Mouse (Mus musculus): ENCODE data around the gene Tspan32.

Gene Tspan32

GRCm38 (mm10) chr7:143031816-143032215 is 27.0 kb downstream of the Tspan32 start:
- DNase-seq (ENCODE audit: low read depth, low spot score): no peak

GRCm38 (mm10) chr7:143033581-143033980 is 28.7 kb downstream of the Tspan32 start:
- no peak for DNase-seq (ENCODE audit: low read depth, low spot score)

- no peak for DNase-seq (ENCODE audit: low read depth, low spot score)
These were observed 29.3 kb downstream of the Tspan32 start for GRCm38 (mm10) chr7:143034112-143034511.

GRCm38 (mm10) chr7:143034519-143035450 is 29.9 kb downstream of the Tspan32 start:
- DNase-seq (ENCODE audit: low read depth, low spot score): no peak

DNA sequence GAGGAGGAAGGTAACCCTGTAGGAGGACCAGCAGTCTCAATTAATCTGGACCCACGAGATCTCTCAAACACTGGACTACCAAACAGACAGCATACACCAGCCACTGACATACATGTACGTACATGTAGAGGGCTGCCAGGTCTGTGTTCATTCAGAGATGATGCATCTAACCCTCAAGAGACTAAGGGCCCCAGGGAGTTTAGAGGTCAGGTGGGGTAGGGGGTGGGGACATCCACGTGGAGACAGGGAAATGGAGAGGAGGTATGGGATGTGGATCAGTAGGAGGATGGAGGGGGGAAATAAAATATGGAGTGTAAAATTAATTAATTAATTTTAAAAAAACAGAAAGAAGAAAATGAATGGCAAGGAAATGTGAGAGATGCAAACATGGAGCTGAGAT is 31.9 kb downstream of the Tspan32 start:
- no peak for DNase-seq (ENCODE audit: low read depth, low spot score)

DNA sequence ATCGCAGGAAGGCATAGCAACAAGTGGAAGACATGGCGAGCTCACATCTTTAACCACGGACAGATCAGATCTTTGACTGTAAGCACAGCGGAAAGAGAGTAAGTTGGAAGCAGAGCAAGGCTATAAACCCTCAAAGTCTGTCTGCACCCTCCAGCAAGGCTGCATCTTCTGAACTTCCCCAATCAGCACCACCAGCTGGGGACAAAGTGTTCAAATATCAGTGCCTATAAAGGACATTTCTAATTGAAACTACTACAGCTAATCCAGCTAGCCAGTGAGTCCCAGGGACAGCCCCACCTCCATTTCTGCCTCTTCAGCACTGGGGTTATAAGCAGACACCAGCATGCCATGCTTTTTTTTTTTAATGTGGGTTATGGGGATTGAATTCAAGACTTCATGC is 32.5 kb downstream of the Tspan32 start:
- DNase-seq (ENCODE audit: low read depth, low spot score): no peak

- DNase-seq (ENCODE audit: low read depth, low spot score): no peak
These were observed 33.5 kb downstream of the Tspan32 start for GRCm38 (mm10) chr7:143038174-143038931.

DNA sequence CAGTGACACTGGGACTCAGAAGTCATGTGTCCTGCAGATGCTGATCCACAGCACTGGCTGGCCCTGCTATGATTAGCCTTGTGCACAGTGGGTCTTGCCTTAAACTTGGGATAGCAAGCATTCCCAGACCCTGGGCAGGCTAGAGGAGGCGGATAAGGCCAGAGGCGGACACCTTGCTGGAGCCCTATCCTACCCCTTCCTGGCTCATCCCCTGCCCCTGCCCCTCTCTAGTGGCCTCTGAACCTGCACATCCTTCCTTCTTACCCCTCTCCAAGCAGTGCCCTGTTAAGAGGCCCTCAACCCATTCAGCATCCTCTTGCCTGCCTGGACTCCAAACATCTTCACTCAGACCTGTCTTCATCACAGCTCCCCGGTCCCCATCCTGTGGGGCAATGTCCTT is 35.7 kb downstream of the Tspan32 start:
- DNase-seq (ENCODE audit: low read depth, low spot score): no peak

DNA sequence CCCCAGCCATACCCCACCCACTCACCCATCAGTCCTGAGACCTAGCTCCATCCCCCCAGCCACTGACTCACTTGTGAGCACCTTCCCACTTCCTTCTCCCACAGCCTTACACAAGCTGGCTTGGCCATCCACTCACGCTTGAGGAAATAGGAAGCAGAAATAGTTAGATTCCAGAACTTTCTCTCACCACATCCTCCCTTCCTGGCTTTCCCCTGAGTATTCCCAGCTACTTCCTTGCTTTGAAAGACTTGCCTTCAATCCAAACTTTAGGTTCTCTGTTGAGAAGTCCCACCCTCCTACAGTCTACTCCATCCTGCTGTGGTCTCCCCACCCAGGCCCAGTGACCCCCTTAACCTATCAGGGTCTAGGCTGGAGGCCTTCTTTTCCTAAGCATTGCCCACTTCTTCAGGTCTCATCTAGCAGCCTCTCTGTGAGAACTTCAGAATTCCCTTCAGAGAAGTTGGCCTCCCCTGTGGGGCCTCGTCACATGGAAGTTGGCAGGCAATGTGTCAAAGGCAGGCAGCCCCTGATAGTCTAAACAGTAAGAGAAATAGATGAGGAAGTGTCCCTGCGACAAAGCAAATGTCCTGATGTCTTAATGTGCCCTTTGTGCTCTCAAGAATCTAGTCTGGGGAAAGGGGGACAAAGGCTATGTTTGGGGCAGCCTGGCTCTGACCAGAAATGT is 36.4 kb downstream of the Tspan32 start:
- no peak for DNase-seq (ENCODE audit: low read depth, low spot score)

GRCm38 (mm10) chr7:143042089-143042488 is 37.2 kb downstream of the Tspan32 start:
- DNase-seq (ENCODE audit: low read depth, low spot score): no peak

GRCm38 (mm10) chr7:143042897-143043300 is 38.1 kb downstream of the Tspan32 start:
- DNase-seq (ENCODE audit: low read depth, low spot score): no peak

DNA sequence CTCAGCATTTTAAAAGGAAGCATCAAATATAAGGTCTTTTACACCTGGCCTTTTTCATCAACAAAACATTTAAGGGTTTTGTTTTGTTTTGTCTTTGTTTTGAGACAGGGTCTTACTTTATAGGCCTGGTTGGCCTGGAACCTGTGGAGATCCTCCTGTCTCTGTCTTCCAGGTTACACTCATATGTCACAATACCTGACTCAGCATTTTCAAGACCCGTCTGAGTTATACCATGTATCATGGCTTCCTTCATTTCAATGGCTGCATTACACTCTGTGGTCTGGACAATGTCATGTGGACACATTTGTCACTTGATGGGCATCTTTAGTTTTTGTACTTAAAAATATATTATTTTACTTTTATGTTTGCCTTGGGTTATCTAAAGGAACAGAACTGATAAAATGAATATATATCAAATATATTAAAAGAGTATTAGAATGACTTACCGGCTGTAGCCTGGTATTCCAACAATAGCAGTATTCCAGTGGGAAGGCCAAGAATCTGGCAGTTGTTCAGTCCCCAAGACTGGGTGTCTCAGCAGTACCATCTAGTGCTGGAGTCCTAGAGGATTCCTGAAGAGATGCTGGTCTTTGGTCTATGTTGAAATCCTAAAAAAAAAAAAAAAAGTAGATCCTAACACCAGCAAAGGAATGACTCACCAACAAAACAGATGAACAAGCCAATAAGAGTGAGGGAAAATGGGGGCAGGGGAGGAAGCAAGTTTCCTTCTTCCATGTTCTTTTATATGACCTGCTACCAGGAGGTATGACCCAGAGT is 39.4 kb downstream of the Tspan32 start:
- no peak for DNase-seq (ENCODE audit: low read depth, low spot score)

DNA sequence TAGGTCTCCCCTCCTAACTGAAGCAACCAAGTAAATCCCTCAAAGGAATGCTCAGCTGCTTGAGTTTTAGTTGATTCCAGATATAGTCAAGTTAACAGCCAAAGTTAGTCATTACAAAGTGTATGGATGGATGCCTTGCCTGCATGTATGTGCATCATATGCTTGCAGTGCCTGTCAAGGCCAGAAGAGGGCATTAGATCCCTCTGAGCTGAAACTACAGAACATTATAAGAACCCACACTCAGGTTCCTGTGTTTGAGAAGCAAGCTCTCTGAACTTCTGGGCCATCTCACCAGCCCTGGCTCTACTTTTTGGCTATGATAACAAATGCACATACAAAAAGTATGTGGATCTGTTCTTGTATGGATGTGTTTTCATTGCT is 40.0 kb downstream of the Tspan32 start:
- DNase-seq (ENCODE audit: low read depth, low spot score): no peak

DNA sequence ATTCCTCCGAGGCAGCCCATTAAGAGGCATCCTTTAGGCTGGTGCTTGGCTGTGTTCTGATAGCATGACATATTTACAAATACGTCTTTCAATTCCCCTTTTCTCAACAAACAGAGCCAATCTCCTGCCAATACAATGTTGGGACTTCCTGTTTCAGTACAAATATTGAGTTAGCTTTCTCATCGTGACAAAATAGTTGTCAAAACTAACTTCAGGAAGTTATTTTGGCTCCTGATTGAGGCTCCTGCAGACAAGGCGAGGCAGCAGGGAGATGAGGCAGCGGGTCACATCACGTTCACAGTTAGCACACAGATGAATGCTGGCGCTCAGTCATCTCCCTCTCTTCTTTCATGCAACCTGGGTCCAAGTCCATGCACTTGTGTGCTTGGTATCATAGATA is 41.5 kb downstream of the Tspan32 start:
- no peak for DNase-seq (ENCODE audit: low read depth, low spot score)

DNA sequence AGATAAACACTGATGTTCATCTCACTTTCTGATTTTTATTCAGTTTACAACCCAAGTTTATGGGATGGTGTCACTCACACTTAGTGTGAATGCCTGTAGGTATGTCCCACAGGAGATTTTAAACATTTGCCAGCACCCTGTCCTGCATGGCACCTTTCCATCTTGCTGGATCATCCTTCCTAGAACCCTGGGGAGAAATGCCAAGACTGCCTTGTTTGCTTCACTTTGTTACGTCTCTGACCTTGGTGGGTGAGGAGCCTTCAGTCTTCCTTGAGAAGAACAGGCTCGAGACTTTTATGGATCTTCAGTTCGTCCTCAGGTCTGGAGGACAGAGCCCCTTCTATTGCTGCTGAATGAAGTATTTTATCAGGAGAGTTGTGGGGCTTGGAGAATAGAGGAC is 44.5 kb downstream of the Tspan32 start:
- DNase-seq (ENCODE audit: low read depth, low spot score): no peak

GRCm38 (mm10) chr7:143049841-143050816 is 45.3 kb downstream of the Tspan32 start:
- DNase-seq (ENCODE audit: low read depth, low spot score): no peak

GRCm38 (mm10) chr7:143051316-143051715 is 46.5 kb downstream of the Tspan32 start:
- no peak for DNase-seq (ENCODE audit: low read depth, low spot score)

- peak; percentile 69 for DNase-seq (ENCODE audit: low read depth, low spot score)
These were observed 47.8 kb downstream of the Tspan32 start, which contains the start of gene Cd81 for GRCm38 (mm10) chr7:143052626-143053007. Gene Cd81 (plus strand): TSS chr7:143052739.

DNA sequence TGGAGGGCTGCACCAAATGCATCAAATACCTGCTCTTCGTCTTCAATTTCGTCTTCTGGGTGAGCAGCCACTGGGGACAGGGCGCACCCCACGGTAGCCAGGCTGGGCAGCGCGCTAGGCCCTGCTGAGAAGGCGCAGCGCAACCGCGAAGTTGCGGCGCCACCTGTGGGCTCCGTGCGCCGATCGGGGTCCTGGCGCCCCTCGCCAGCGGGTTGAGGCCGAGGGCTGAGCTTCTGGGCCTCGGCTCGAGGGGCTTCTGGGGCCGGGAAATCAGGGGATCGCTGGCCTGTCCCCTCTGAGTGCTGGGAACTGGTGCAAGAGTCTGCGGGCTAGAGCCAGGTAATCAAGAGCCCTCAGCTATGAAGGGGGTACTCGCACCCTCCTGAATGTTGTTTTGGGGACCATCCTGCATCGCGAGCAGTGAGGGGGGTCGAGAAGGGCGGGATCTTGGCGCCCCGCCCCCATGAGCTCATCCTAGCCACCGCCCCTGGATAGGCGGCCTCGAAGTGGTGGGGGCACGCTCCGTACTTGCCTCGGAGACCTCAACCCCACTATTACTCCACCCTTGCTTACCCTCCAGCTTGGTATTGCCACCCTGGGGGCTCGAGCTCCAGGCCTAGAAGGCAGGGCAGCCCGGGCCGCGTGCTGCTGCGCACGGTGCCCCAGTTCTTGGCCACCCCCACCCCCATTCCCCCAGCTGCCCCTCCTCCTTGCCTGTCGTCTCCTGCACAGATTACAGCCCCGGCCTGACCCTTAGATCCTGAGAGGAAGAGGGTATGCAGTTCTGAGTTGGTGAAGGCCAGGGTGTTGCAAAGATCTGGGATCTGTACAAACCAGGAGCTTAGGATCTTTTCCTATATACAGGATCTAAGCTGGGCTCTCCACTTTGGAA is 48.4 kb downstream of the Tspan32 start:
- peak; percentile 44 for DNase-seq (ENCODE audit: low read depth, low spot score)

All from CD4-positive helper T cell, adult 2 months (primary cell).